Mouse (Mus musculus): ENCODE results near the gene Lif.

DNA sequence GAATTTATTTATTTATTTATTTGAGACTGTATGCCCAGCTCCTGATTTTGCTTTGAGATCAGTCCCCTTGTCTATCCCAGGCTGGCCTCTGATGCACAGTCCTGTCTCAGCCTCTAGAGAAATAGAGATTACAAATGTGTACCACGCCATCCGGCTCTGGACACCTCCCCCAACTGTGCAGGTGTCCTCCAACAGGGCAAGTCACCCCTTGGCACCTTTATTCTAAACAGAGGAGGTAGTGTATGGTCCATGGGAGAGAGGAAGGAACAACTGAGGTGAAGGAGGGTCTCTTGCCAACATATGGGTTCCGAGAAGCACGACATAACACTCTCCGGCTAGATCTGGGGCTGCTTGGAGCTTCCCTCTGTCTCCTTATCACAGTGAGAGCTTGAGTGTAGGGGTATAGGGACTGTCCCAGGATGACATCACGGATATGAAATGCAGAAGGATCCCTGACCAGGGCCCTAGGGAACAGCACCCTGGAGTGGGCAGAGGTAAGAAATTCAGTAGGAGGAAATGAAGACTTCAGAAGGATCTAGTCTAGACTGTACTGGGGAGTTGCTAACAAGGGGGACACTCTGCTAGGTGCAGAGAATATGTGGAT, 22.2 kb upstream of the Lif start:
- no peak for TF ChIP-seq CTCF (IDR thresholded peaks at IDR 0.05; ENCODE audit: extremely low read depth, insufficient read depth, insufficient read length, insufficient replicate concordance)
- no peak for TF ChIP-seq POLR2A (IDR thresholded peaks at IDR 0.05; ENCODE audit: low read depth, low read length)
